Mouse (Mus musculus) kidney, postnatal 14 days (tissue): ENCODE data around the gene Immp2l.

ENCODE experiments used
- DNase-seq: peaks from one replicate; pipeline ENCODE4 v3.0.0; 2022; ENCODE audit warnings: mixed read lengths

Immp2l gene

GRCm38 (mm10) chr12:41468374-41468991, 444.6 kb downstream of the Immp2l start:
- DNase-seq, result no peak

- DNase-seq, result no peak
Measured at GRCm38 (mm10) chr12:41469096-41469801, 445.4 kb downstream of the Immp2l start.

GRCm38 (mm10) chr12:41481486-41481885, 457.6 kb downstream of the Immp2l start:
- DNase-seq, result no peak

- no peak for DNase-seq
Measured at GRCm38 (mm10) chr12:41483091-41483592, 459.3 kb downstream of the Immp2l start.

- DNase-seq, result no peak
Measured at GRCm38 (mm10) chr12:41483593-41484451, 459.9 kb downstream of the Immp2l start.

GRCm38 (mm10) chr12:41484689-41485511, 461.0 kb downstream of the Immp2l start:
- no peak for DNase-seq

GRCm38 (mm10) chr12:41485512-41486215, 461.8 kb downstream of the Immp2l start:
- DNase-seq, result peak; percentile 58

GRCm38 (mm10) chr12:41486331-41486730, 462.4 kb downstream of the Immp2l start, which contains the start of gene Lrrn3:
Lrrn3 (minus strand) TSS chr12:41486431.
- no peak for DNase-seq

- peak; percentile 26 for DNase-seq
Measured at GRCm38 (mm10) chr12:41487005-41487404, 463.1 kb downstream of the Immp2l start.

GRCm38 (mm10) chr12:41494620-41495019, 470.7 kb downstream of the Immp2l start:
- DNase-seq, result no peak

GRCm38 (mm10) chr12:41500049-41500820, 476.3 kb downstream of the Immp2l start:
- no peak for DNase-seq

- DNase-seq, result no peak
Measured at GRCm38 (mm10) chr12:41508610-41509009, 484.7 kb downstream of the Immp2l start.

- DNase-seq, result no peak
Measured at GRCm38 (mm10) chr12:41510588-41510987, 486.7 kb downstream of the Immp2l start.

- no peak for DNase-seq
Measured at GRCm38 (mm10) chr12:41518897-41519296, 495.0 kb downstream of the Immp2l start.

- DNase-seq, result no peak
Measured at GRCm38 (mm10) chr12:41520326-41520725, 496.4 kb downstream of the Immp2l start.

- DNase-seq, result no peak
Measured at GRCm38 (mm10) chr12:41521671-41522070, 497.8 kb downstream of the Immp2l start.

- DNase-seq, result no peak
Measured at GRCm38 (mm10) chr12:41526688-41527087, 502.8 kb downstream of the Immp2l start.

- DNase-seq, result no peak
Measured at GRCm38 (mm10) chr12:41528410-41528809, 504.5 kb downstream of the Immp2l start.

- DNase-seq, result no peak
Measured at GRCm38 (mm10) chr12:41539989-41540388, 516.1 kb downstream of the Immp2l start.

GRCm38 (mm10) chr12:41551578-41551977, 527.7 kb downstream of the Immp2l start:
- DNase-seq, result no peak

- DNase-seq, result no peak
Measured at GRCm38 (mm10) chr12:41557832-41558231, 533.9 kb downstream of the Immp2l start.
